Mouse (Mus musculus) megakaryocyte progenitor cell, adult 5-6 weeks (primary cell): ENCODE measurements around the gene Dbt. TPM values are rescaled to one million over a fixed set of nuclear protein-coding genes. Genes with fewer than 3 reads are reported as not detected.
A peak's percentile ranks its signal among the peaks of the same experiment; 100 is the strongest.
"Not testable (repeated sequence)": the region's sequence is repeated elsewhere in the genome, so short reads cannot be mapped to it uniquely, and the experiment has no call there.

Experiments used
- ATAC-seq: replicated peaks from 2 replicates; pipeline ENCODE4 v1.8.0; 2016; ENCODE audit warnings: mild to moderate bottlenecking, moderate TSS enrichment, inconsistent platforms; ENCODE audit not compliant: poor library complexity
- total RNA-seq, 2 experiments: library from RNA; stranded (forward) in 1 of 2; stranded (reverse) in 1 of 2; fragments of 157-497, 149-512 nt in 1 of 2; fragments of 200-1000 nt in 1 of 2; gene quantifications; 2 replicates each; pipeline versions ENCODE4 v1.2.3 to v1.2.4; 2015 to 2017

The Dbt gene
- total RNA-seq, 2 experiments from 2014 or later = 12.1 to 17.8 TPM

- ATAC-seq = no peak
These were observed 24.3 kb downstream of the Dbt start for GRCm38 (mm10) chr3:116537200-116537573.

GRCm38 (mm10) chr3:116542070-116542469 is 29.2 kb downstream of the Dbt start:
- peak; percentile 25; the same call in 1 of the 2 replicates for ATAC-seq

- ATAC-seq = peak; percentile 91
These were observed 29.7 kb downstream of the Dbt start for GRCm38 (mm10) chr3:116542532-116542931.

GRCm38 (mm10) chr3:116547430-116547829 is 34.6 kb downstream of the Dbt start:
- no peak for ATAC-seq

GRCm38 (mm10) chr3:116551362-116551761 is 38.5 kb downstream of the Dbt start:
- ATAC-seq = no peak

DNA sequence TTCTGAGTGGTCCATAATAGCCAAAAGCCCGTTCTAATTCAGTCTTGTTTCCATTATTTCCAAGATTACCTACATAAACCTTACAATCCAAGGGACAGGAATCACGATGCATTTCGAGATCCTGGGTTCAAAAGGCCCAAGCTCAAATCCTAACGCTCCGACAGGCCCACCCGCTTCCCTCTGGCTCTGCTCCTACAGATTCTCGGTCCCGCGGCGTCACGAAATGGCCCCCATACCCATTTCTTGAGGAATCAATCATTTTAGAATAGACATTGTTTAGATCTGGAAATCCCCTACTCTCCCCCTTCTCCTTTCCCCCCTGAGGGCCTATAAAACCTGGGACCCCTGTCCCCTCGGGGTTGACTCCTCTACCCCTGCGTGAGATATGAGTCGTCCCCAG is 48.4 kb downstream of the Dbt start:
- not testable (repeated sequence) for ATAC-seq

GRCm38 (mm10) chr3:116562408-116563094 is 49.7 kb downstream of the Dbt start, which contains the start of gene Lrrc39:
Lrrc39 (plus strand) TSS chr3:116562973.
- ATAC-seq = peak; percentile 99

GRCm38 (mm10) chr3:116563095-116563492 is 50.2 kb downstream of the Dbt start:
- peak; percentile 38 for ATAC-seq

GRCm38 (mm10) chr3:116570628-116571027 is 57.8 kb downstream of the Dbt start:
- peak; percentile 86 for ATAC-seq

GRCm38 (mm10) chr3:116577286-116577685 is 64.4 kb downstream of the Dbt start:
- no peak for ATAC-seq

DNA sequence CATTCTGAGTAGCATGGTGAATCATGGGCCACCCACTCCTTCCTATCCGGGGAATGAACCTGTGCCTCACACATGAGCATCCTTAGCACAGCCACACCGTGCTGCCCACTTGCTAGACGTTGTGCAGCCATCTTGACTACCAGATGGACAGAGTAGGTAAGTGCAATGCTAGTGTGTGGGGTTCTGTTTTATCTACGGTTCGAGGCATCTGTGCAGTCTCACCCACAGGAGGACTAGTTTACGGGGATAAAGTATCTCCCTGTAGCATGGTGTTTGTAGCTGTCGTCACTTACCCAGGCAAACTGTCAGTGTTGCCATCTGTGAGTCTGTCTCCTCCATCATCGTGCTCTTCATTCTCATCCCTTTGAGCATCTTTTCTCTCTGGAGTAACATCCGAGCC is 69.3 kb downstream of the Dbt start:
- no peak for ATAC-seq

DNA sequence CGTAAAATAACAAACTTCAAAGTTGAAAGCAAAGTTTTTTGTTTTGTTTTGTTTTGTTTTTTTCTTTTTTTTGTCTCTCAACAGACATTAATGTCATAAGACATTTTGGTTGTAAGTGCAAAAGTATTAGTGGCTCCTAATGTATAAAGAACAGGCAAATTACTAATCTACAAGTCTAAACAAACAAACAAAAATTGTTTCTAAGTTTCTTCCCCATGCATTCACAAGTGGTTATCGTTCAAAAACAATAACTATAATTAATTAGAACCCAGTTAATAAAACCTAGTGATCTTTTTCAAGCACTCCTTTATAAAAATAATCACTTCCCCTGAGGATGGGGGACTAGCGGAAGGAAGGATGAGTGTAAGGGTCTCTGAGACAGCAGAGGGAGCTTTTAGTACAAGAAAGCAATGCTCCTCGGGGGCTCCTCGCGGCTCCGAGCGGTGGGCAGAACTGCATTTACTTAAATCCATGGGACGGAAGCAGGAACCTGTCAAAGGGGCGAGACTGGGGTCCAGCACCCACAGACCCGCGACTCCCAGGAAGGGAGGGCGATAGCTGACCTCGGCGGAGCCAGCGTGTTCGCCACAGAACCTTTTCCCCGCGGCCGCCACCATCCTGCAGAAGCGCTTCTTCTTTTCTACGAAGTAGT is 81.3 kb downstream of the Dbt start:
- peak; percentile 59 for ATAC-seq

DNA sequence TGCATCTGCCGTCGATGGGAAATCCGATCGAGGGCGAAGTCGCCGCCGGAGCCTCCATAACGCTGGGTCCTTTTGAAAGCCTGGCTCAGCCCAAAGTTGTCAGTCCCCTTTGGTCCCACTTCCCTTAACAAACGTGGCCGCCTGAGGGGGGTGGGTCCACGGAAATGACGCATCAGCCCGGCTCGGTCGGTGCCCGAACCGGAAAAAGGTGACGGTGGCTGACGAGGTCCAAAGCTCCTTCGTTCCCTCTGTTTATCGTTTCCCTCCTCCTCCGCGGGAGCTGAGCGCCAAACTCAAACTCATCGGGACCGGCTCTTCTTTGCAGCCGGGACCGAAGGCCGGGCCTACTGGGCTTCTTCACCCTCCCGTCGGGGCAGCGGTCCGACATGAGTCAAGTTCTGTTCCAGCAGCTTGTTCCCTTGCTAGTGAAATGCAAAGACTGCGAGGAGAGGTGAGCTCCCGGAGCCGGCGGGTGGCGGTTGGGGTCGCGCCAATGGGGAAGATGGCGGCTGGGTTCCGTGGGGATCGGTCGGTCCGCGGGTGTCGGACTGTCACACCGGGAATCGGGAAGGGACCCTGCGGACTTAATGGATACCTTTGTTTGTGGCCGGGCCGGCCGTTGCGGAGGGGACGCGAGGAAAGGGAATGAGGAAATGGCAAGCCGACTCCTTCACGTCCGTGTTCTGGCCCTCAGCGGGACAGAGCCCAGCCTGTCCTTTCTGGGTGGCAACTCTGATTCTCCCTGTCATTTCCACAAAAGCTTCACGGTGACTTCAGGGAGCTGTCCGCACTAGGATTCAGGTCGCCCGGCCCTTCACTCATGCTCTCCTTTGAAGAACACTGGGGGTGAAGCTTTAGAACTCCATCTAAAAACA is 82.1 kb downstream of the Dbt start, which contains the start of gene Sass6:
Gene Sass6 (plus strand): TSS at position 255 of the 875 bp plus-strand sequence.
- ATAC-seq = peak; percentile 96

- ATAC-seq = no peak
These were observed 82.7 kb downstream of the Dbt start for GRCm38 (mm10) chr3:116595603-116595991.

Other genes with a start within 250 kb of the Dbt start
- gene Cdc14a, start 89.0 kb upstream of the Dbt start, total RNA-seq (2015) = 26.7 and 28.5 TPM in 2 replicates
- 25.9 and 30.7 TPM in 2 replicates for gene Cdc14a, start 89.0 kb upstream of the Dbt start, total RNA-seq (2017)
- 57.9 and 67.6 TPM in 2 replicates for gene Rtca, start 4.9 kb upstream of the Dbt start, total RNA-seq (2015)
- gene Rtca, start 4.9 kb upstream of the Dbt start, total RNA-seq (2017) = 42.8 and 49.3 TPM in 2 replicates
- gene Lrrc39, start 49.9 kb downstream of the Dbt start, total RNA-seq (2015) = 0.05 and 0.52 TPM in 2 replicates
- gene Lrrc39, start 49.9 kb downstream of the Dbt start, total RNA-seq (2017) = 0.37 and 0.84 TPM in 2 replicates
- 38.0 and 39.6 TPM in 2 replicates for gene Sass6, start 81.9 kb downstream of the Dbt start, total RNA-seq (2015)
- gene Sass6, start 81.9 kb downstream of the Dbt start, total RNA-seq (2017) = 47.1 and 63.8 TPM in 2 replicates
- 23.4 and 40.3 TPM in 2 replicates for gene Trmt13, start 101.5 kb downstream of the Dbt start, total RNA-seq (2015)
- gene Trmt13, start 101.5 kb downstream of the Dbt start, total RNA-seq (2017) = 28.3 and 34.9 TPM in 2 replicates
- gene Mfsd14a, start 149.6 kb downstream of the Dbt start, total RNA-seq (2015) = 77.9 and 81.7 TPM in 2 replicates
- gene Mfsd14a, start 149.6 kb downstream of the Dbt start, total RNA-seq (2017) = 66.0 and 72.9 TPM in 2 replicates
- not detected in 2 replicates for gene Gm43191, start 168.2 kb downstream of the Dbt start, total RNA-seq (2015)
- gene Gm43191, start 168.2 kb downstream of the Dbt start, total RNA-seq (2017) = not detected in 2 replicates
- 42.5 and 45.9 TPM in 2 replicates for gene Slc35a3, start 199.8 kb downstream of the Dbt start, total RNA-seq (2015)
- 51.3 and 60.6 TPM in 2 replicates for gene Slc35a3, start 199.8 kb downstream of the Dbt start, total RNA-seq (2017)